Mouse (Mus musculus): ENCODE results near the gene Ccdc51. TPM values are rescaled to one million over a fixed set of nuclear protein-coding genes. Genes with fewer than 3 reads are reported as not detected.

The Ccdc51 gene
- polyA plus RNA-seq, 1 experiment = 3.8 TPM

DNA sequence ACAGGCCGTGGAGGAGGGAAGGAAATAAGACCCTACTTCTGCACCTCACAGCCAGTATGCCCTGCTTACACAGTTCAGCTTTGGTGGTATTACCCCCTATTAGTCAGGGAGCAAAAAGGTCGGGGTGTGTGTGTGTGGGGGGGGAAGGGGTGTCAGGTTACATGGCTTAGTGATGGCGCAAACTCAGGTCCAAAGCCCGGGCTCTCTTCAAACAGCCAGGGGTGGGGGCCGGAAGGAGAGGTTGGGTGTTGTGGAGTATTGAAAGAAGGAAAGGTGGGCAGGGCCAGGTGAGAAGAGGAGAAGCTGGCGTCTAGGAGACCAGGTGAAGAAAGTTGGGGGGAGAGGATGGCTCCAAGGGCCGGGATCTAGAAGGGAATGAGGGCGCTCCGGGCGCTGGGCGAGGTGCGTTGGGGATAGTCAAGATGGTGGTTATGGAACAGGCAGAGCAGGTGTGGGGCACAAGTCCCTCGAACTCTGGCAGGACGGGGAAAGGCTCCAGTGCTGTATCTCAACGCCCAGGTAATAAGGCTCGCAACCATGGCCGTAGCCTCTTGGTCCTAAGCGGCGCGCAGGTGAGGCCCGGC, 12.4 kb downstream of the Ccdc51 start:
- TF ChIP-seq FLI1 (IDR thresholded peaks at IDR 0.05; ENCODE audit: low read length) (no peak), GATA1 (IDR thresholded peaks at IDR 0.05; ENCODE audit: borderline replicate concordance, low read length) (no peak)
- H3K4me1 ChIP-seq = peaks cover 26% of the 10 kb centered on the region

DNA sequence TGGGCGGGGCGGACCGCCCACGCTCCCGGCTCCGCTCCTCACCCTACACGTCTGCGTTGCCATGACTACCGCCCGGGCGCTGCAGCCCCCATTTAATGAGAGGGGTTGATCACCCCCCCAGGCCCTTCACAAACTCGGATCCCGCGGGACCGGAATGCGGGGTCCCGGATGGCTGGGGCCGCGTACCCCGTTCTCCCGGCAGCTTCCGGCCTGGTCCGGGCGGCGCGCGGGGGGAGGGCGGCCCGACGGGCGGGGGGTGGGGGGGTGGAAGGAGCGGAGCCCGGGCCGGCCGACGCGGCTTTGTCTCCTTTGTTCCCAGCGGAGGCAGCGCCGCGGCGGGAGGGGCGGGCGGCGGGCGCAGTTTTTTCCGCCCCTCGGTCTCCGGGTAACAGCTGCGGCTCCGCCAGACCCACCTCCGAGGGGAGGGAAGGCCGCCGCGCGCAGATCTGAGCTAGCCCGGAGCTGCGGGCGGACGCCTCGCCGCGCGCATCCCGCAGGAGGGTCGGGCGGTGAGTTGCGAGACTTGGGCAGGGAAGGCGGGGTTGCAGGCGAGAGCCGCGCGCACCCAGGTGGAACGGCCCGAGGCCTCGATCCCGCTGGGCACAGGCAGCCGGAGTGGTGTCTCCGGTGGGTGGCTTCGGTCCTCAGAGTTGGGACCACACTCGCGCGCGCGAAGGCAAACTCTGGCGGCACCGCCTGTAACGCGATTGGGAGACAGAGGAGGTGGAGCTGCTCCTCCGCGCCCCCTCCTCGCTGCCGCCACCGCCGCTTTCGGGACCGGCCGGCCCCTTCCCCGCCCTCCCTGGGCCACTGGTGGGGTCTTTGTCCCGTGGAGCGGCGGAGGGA, 13.1 kb downstream of the Ccdc51 start, which contains the start of gene Plxnb1:
TSS of gene Plxnb1 (plus strand) at position 253 of the 846 bp plus-strand sequence.
- H3K9me3 ChIP-seq = no peaks in the 10 kb centered on the region
- peaks cover 65% of the 10 kb centered on the region for H3K27me3 ChIP-seq (replicated peaks)
- no peak for TF ChIP-seq GATA1 (IDR thresholded peaks at IDR 0.05; ENCODE audit: borderline replicate concordance, low read length)
- TF ChIP-seq FLI1 (IDR thresholded peaks at IDR 0.05; ENCODE audit: low read length) = no peak
- H3K4me1 ChIP-seq = peaks cover 26% of the 10 kb centered on the region
- peak within 1 kb of the TSS; percentile 91 for H3K4me3 ChIP-seq (replicated peaks)
- H3K36me3 ChIP-seq (replicated peaks; ENCODE audit: low read length) = peaks cover 30% of the 10 kb centered on the region

More for the DNA sequence above, 12.4 kb downstream of the Ccdc51 start:
- H3K4me3 ChIP-seq (replicated peaks) = peak overlapping the region; percentile 91
- H3K27me3 ChIP-seq (replicated peaks) = peaks cover 58% of the 10 kb centered on the region
- no peaks in the 10 kb centered on the region for H3K9me3 ChIP-seq
- peaks cover 37% of the 10 kb centered on the region for H3K36me3 ChIP-seq (replicated peaks; ENCODE audit: low read length)

DNA sequence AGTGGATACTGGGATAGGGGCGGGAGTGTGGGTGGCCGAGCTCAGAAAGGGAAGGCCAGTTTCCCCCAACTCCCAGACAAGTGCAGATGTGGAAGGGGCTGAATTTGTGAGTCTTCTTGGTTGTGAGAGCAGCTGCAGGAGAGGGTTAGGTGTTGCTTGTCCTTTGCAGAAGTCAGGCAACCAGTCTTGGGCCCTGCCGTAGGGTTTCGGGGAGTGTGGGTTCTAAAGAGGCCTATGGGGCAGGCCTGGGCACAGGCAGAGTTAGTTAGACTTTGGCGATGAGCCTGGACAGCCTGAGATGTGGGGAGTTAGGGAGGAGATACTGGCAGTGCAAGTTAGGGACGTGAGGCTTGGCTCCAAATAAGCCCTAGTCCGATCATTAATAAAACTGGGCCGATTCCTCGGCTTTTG, 14.0 kb downstream of the Ccdc51 start:
- Histone ChIP-seq H3K4me1 (peaks cover 30% of the 10 kb centered on the region), H3K36me3 (replicated peaks; ENCODE audit: low read length) (peaks cover 21% of the 10 kb centered on the region), H3K9me3 (no peaks in the 10 kb centered on the region), H3K4me3 (replicated peaks) (no peak overlapping the region), H3K27me3 (replicated peaks) (peaks cover 72% of the 10 kb centered on the region)
- TF ChIP-seq FLI1 (IDR thresholded peaks at IDR 0.05; ENCODE audit: low read length) (no peak), GATA1 (IDR thresholded peaks at IDR 0.05; ENCODE audit: borderline replicate concordance, low read length) (no peak)

DNA sequence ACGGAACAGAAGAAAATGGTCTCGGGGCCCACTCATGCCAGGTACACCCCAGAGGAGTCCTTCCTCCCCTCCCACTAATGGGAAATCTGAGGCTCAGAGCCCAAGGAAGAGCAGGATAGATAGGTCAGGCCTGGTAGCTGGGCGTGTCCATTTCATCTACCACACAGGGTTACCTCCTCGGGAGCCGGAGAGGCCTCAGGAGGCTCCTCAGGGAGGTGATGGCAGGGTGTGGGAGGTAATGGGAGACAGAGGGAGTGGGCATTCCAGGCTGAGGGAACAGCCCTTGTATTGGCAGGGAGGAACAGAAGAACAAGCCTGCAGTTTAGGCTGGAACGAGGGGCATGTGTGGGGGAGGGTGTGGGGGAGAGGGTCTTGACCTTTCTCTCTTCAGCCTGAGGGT, 14.6 kb downstream of the Ccdc51 start:
- Histone ChIP-seq H3K36me3 (replicated peaks; ENCODE audit: low read length) (peaks cover 15% of the 10 kb centered on the region), H3K4me1 (peaks cover 30% of the 10 kb centered on the region), H3K9me3 (no peaks in the 10 kb centered on the region), H3K27me3 (replicated peaks) (peaks cover 75% of the 10 kb centered on the region), H3K4me3 (replicated peaks) (no peak overlapping the region)
- no peak for TF ChIP-seq FLI1 (IDR thresholded peaks at IDR 0.05; ENCODE audit: low read length)
- no peak for TF ChIP-seq GATA1 (IDR thresholded peaks at IDR 0.05; ENCODE audit: borderline replicate concordance, low read length)

DNA sequence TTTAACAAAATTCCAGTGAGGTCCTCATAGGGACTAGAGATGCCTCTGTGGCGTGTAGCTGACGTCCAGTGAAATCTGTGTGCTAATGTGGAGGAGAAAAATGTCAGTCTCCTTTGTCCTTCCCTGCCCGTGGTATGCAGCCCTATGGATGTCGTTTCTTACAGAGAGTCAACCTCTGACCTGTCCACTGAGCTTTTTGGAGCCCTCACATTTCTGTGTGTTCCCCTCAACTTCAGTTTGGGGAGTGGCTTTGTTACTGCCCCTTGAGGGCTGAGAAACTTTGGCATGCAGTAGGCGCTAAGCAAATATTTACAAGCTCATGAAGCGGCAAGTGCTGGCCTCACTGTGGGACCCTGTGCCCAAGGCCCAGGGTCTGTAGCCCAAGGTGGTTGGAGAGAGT, 15.0 kb downstream of the Ccdc51 start:
- peaks cover 30% of the 10 kb centered on the region for H3K4me1 ChIP-seq
- H3K27me3 ChIP-seq (replicated peaks) = peaks cover 79% of the 10 kb centered on the region
- H3K36me3 ChIP-seq (replicated peaks; ENCODE audit: low read length) = peaks cover 11% of the 10 kb centered on the region

DNA sequence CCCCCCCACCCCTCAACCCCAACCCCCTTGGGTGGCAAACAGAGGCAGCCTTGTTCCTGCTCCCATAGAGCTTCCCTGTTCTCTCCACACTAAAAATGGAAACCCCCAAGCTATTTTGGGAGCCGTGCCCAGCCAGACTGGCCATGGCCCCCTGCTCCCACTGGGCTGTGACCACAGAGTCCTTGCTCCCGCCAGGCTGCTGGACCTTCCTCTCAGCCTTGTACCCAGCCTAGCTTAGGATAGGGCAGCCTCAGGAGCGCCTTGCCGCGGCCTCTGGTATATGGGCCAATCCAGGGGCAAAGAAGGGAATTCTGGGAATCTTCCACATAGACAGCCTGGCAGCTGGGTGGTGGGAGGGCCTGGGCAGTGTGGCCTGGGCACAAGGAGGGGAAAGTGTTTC, 15.5 kb downstream of the Ccdc51 start:
- peaks cover 6% of the 10 kb centered on the region for H3K36me3 ChIP-seq (replicated peaks; ENCODE audit: low read length)
- TF ChIP-seq GATA1 (IDR thresholded peaks at IDR 0.05; ENCODE audit: borderline replicate concordance, low read length) (no peak), FLI1 (IDR thresholded peaks at IDR 0.05; ENCODE audit: low read length) (no peak)
- H3K9me3 ChIP-seq = no peaks in the 10 kb centered on the region
- no peak overlapping the region for H3K4me3 ChIP-seq (replicated peaks)
- peaks cover 30% of the 10 kb centered on the region for H3K4me1 ChIP-seq
- peaks cover 84% of the 10 kb centered on the region for H3K27me3 ChIP-seq (replicated peaks)

More for the DNA sequence above, 15.0 kb downstream of the Ccdc51 start:
- TF ChIP-seq FLI1 (IDR thresholded peaks at IDR 0.05; ENCODE audit: low read length) = no peak
- no peak for TF ChIP-seq GATA1 (IDR thresholded peaks at IDR 0.05; ENCODE audit: borderline replicate concordance, low read length)
- Histone ChIP-seq H3K9me3 (no peaks in the 10 kb centered on the region), H3K4me3 (replicated peaks) (no peak overlapping the region)

DNA sequence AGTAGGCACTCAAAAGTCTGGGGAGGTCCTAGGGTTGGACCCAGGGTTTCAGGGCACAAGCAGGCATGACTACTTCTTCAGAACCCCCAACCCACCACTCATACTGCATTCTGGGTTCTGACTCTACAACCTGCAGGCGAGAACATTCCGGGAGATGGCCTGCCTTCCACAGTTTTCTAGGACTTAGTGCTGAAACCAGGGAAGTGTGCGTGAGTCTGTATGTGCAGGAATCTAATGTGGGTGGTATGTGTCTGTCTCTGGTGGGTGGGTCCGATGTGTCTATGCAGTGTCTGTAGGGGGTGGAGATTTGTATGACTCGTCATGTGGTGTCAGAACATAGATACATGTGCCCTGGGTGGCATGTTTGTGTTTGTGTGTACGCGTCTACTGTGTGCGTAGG, 16.1 kb downstream of the Ccdc51 start:
- Histone ChIP-seq H3K9me3 (no peaks in the 10 kb centered on the region), H3K4me3 (replicated peaks) (no peak overlapping the region), H3K36me3 (replicated peaks; ENCODE audit: low read length) (peaks cover under 1% of the 10 kb centered on the region), H3K4me1 (peaks cover 30% of the 10 kb centered on the region), H3K27me3 (replicated peaks) (peaks cover 88% of the 10 kb centered on the region)
- no peak for TF ChIP-seq FLI1 (IDR thresholded peaks at IDR 0.05; ENCODE audit: low read length)

DNA sequence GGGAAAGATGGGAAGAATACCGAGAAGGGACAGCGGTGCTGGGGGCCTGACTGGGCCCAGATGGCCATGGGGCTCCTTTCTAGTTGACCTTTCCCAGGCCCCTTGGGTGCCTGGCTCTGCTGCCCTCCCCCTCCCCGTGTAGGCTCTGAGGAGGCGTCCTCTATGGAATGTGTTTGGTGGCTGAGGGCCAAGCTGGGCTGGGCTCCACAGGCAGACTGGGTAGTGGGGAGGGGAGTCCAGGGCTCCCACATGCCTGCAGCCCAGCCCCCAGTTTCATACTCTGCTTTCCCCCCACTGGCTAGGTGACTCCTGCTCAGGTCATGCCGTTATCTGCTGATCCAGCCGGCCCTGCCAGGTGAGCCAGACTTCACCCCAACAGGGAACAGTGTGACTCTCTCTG, 16.7 kb downstream of the Ccdc51 start:
- no peak for TF ChIP-seq GATA1 (IDR thresholded peaks at IDR 0.05; ENCODE audit: borderline replicate concordance, low read length)
- TF ChIP-seq FLI1 (IDR thresholded peaks at IDR 0.05; ENCODE audit: low read length) = no peak
- H3K36me3 ChIP-seq (replicated peaks; ENCODE audit: low read length) = no peaks in the 10 kb centered on the region
- H3K4me3 ChIP-seq (replicated peaks) = no peak overlapping the region
- H3K27me3 ChIP-seq (replicated peaks) = peaks cover 93% of the 10 kb centered on the region
- peaks cover 30% of the 10 kb centered on the region for H3K4me1 ChIP-seq
- no peaks in the 10 kb centered on the region for H3K9me3 ChIP-seq

DNA sequence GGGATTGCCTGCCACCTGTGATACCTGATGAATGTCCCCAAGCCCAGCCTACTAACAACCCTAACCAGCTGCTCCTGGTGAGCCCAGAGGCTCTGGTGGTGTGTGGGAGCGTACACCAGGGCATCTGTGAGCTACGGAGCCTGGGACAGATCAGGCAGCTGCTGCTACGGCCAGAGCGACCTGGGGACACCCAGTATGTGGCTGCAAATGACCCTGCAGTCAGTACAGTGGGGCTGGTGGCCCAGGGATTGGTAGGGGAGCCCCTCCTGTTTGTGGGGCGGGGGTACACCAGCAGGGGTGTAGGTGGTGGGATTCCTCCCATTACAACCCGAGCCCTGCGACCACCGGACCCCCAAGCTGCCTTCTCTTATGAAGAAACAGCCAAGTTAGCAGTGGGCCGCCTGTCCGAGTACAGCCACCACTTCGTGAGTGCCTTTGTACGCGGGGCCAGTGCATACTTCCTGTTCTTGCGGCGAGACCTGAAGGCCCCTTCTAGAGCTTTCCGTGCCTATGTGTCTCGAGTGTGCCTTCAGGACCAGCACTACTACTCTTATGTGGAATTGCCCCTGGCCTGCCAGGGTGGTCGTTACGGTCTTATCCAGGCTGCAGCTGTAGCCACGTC, 18.1 kb downstream of the Ccdc51 start:
- Histone ChIP-seq H3K9me3 (no peaks in the 10 kb centered on the region), H3K4me1 (peaks cover 24% of the 10 kb centered on the region)

DNA sequence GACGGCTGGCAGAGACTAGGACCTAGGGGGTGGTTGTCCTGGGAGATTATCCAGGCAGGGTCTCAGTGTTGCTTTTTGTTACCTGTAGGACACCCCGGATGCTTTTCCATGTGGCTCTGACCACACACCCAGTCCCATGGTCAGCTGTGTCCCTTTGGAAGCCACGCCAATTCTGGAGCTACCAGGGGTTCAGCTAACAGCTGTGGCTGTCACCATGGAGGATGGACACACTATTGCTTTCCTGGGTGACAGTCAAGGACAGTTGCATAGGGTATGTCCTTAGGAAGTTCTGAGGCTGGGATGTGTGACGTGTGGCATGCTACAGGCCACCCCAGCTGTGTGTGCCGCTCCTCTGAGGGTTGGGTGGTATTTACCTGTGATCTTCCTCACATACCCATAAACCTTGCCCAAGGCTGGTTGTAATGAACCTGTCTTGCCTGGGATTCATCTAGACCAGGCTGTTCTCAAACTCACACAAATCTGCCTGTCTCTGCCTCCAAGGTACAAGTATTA, 19.7 kb downstream of the Ccdc51 start:
- Histone ChIP-seq H3K27me3 (replicated peaks) (peaks cover 93% of the 10 kb centered on the region), H3K9me3 (no peaks in the 10 kb centered on the region), H3K4me3 (replicated peaks) (no peak overlapping the region), H3K36me3 (replicated peaks; ENCODE audit: low read length) (no peaks in the 10 kb centered on the region), H3K4me1 (peaks cover 28% of the 10 kb centered on the region)
- no peak for TF ChIP-seq GATA1 (IDR thresholded peaks at IDR 0.05; ENCODE audit: borderline replicate concordance, low read length)
- TF ChIP-seq FLI1 (IDR thresholded peaks at IDR 0.05; ENCODE audit: low read length) = no peak

More for the DNA sequence above, 18.1 kb downstream of the Ccdc51 start:
- Histone ChIP-seq H3K4me3 (replicated peaks) (no peak overlapping the region), H3K27me3 (replicated peaks) (peaks cover 93% of the 10 kb centered on the region), H3K36me3 (replicated peaks; ENCODE audit: low read length) (no peaks in the 10 kb centered on the region)
- no peak for TF ChIP-seq FLI1 (IDR thresholded peaks at IDR 0.05; ENCODE audit: low read length)
